Mouse (Mus musculus): ENCODE measurements around the gene Chm.
"Not testable (repeated sequence)": the region's sequence is repeated elsewhere in the genome, so short reads cannot be mapped to it uniquely, and the experiment has no call there.

The Chm gene

DNA sequence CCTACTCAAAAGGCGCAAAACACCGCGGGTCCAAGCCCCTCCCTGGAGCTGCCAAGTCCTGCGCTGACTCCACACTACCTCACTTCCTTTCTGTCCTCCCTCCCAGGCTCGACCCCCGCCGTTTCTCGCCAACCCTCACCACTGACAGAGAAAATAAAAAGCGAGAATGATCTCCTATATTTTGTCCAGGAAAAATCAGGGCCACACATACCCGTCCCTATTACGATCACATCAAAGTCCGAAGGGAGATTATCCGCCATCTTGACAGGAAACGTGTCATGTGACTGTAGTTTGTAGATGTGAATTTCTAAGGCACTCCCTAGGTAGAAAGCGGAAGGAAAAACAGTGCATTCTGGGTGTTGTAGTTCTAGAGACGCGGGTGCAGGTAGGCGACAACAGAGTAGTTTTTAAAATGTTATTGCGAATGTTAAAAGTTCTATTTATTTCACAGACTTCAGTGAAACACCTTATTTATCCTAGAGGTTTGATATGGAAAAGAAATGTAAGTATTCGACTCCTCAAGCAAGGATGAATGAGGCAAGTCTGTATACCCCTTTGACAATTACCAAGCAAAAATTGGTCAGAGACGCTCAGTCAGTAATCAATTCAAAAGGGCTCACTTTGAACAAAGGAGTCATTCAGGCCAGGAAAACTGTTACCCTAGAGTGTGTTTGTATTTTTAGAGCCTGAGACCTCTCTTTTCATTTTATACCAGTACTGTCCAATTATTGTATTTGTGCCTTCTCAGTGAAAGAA is at the start of gene Chm:
TSS of gene Chm (minus strand) at position 288 of the 756 bp plus-strand sequence.
- peak; percentile 10 for DNase-seq

DNA sequence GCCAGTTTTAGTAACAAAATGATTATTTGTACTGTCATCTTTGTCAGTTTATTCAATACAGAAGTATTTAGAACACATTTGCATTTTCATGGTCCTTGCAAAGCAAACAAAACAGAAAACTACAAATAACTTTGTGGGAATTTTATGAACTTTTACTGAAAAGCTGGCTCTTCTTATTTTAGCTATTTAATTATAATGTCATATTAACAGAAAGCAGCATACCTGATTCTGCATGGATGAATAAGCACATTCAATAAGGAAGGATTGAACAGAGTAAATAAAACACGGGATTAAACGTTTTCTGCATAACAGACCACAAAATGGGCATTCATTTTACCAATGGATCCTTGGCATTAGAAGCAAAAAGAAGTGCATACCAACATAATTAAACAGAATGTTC is 8.6 kb upstream of the Chm start:
- DNase-seq: no peak

DNA sequence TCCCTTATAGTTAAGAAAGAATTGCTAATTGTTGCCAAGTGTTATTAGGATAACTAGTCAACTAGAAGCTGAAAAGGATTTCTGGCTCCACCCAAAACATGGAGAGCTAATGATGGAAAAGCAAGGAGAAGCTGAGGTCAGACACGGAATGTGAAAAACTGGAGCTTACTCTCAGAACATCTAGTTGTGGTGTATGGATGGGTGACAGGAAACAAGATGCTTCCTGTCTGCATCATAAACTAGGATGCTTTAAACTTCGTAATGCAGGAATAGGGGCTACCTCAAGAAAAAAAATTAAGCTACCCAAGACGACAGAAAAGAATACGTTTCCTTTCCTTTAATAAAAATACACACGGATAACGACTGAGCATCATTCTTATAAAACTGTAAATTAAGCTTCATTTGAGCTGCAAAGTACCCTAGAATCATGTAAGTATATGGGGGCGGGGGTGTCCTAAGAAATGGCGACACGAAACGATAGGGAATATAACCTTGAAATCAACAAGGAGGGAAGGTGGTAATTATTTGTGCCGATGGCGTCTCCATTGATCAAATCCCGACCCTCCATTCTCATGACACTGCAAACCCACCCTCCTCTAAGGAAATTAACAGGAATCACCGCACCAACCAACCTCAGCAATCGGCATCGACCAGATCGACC is 618 bp downstream of the Chm start:
- no peak for DNase-seq

DNA sequence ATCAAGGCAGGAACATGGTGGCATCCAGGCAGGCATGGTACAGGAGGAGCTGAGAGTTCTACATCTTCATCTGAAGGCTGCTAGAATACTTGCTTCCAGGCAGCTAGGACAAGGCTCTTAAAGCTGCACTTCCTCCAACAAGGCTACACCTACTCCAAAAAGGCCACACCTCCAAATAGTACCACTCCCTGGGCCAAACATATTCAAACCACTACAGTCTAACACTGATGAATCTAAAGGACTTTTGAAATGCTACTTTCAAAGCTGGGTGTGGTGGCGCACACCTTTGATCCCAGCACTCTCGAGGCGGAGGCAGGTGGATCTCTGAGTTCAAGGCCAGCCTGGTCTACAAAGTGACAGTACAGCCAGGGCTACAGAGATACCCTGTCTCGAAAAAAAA is 4.5 kb downstream of the Chm start:
- not testable (repeated sequence) for DNase-seq

DNA sequence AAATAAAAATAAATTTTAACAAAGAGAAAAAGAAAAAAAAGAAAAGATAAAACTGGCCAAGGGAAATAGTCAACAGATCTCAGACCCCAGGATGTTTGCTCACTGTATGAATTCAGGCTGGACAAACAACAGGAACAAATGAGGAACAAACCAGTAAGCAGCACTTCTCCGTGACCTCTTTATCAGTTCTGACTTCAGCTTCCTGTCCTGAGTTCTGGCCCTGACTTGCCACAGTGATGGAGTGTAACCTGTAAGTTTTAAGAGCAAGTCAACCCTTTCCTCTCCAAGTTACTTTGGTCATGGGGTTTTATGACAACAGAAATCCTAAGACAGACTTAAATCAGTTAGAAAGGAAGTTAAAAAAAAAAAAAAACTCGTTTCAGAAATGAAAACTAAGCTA is 12.6 kb downstream of the Chm start:
- DNase-seq: no peak

DNA sequence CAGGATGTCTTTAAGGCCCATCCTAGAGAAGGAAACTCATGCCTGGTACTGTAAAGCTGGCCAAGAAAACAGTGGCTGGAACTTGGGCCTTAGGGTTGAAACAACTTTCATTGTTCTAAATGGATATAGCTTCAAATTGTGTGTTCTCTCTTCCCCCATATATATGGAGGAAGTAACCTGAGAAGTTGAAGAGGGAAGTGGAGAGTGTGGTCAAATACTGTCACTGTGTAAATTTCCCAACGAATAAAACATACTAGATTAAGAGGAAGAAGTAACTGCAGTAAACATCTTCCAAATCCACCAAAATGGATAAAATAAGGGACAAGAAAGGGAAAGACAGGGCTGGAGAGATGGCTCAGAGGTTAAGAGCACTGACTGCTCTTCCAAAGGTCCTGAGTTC is 13.0 kb downstream of the Chm start:
- no peak for DNase-seq

DNA sequence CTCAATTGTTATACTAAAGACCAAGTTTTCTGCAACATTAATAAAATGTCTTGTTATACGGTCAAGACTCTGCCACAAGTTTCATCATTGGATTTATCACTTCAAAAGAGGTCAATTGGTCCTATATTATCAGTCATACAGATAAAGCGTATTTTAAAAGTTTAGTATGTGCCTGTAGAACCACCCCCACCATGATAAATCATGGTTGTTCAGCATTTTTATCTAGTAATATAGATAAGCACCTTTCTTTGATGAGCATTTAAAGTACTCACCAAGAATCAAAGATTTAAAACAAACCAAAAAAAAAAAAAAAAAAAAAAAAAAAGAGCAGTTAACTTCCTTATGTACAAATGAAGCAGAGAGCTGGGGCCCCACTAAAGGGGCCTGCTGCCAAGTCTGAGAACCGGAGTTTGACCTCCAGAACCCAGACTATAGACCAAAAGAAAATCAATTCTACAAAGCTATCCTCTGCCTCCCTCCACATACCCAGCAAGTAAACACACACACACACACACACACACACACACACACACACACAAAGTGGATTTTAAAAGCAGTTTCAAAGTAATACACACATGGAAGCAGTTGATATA is 25.0 kb downstream of the Chm start:
- peak; percentile 7 for DNase-seq

DNA sequence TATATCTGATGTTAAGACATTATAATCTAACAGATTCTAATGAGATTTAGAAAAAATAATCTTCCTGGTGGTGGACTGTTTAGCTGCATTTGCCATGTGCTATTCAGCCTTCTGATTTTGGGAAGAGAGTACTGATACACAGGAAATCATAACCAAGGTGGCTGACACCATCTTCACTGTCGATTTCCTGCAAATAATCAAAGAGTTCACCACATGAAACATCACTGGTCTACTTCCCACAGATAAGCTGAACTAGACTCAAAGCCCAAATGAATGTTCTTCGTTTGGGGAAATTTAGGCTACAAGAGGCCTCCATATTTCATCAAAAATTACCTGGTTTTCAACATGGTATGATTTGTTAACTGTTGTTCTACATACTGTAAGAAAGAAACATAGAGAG is 101.1 kb downstream of the Chm start:
- no peak for DNase-seq

DNA sequence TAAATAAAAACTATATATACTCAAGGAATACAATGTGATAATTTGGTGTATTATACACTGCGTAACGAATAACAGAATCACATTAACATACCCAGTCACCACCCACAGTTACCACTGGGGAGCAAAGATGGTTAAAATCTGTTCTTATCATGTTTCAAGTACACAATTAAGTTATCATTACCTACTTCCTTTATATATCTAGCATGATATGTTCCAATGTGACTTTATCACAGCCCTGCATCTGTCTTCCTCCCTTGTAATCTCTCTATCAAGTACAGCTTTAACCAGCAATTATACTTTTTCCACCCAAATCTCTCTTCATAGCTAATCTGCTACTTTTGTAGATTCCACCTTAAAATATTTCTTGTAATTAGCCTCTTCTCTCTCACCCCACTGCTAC is 109.3 kb downstream of the Chm start:
- DNase-seq: no peak

DNA sequence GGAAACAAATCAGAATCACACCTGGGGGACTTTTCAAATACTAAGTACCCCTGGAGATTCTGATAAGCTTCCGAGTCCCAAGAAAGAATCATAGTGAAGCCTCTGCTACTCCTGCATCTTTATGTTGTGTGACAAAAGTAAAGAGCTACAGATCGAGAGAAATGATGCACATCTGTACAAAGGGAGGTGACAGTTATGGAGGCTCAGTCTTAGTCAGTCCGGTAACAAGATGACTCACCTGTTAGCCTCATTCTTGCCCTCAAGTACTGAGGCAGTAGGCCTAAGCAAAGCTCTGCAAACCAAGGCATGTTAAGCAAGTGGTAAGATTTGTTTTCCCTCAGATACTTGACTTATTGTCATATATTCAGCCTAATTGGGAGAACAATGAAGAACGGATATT is 110.5 kb downstream of the Chm start:
- no peak for DNase-seq

DNA sequence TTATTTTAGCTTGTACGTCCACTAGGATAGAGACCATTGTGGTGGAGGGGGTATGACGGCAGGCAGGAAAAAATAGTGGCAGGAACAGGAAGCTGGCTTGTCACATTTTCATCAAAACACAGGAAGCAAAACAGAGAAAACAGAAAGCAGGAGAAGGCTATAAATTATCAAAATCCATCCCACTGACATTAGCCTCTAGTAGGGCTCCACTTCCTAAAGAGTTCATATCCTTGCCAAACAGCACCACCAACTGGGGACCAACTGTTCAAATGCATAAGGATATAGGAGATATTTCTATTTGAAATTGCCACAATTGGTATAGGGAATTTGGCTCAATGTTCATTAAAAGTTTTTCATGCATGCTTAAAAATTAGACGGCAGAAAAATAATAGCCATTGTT is 181.7 kb downstream of the Chm start:
- DNase-seq: no peak

DNA sequence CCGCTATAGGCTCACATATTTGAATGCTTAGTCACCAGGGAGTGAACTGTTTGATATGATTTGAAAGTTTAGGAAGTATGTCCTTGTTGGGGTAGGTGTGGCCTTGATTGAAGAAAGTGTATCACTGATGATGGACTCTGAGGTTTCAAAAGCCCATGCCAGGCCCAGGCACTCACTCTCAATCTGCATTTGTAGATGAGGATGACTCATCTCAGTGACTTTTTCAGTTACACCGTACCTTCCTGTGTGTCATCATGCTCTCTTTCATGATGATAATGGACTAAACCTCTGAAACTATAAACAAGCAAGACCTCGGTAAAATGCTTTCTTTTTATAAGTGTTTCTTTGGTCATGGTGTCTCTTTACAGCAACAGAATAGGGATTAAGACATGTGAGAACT is 183.1 kb downstream of the Chm start:
- no peak for DNase-seq
